In genomic region chr17:27175196-27175874, GRCm38 (mm10) we compare ENCODE assay signal across 10 mouse cellular contexts. TPM values are rescaled to one million over a fixed set of nuclear protein-coding genes. Genes with fewer than 3 reads are reported as not detected.
DNase-seq lines count a peak whose midpoint lies in the region; ATAC-seq lines count a peak whose summit lies in the region.
"Had no signal": no experiment of that assay in that cellular context is flagged by ENCODE, and none has a peak within 500 bp of the region (broad histone marks: within the 10 kb centered on the region; RNA-seq: fewer than 3 reads in every experiment).

No protein-coding gene starts in this region.

- no peak for DNase-seq in heart, adult 9 months (ENCODE audit: low spot score in 2 of 2)
- peak; percentile 49 for DNase-seq in limb, embryonic 11.5 days (ENCODE audit: low spot score)
- no peak for DNase-seq in cerebellum, adult 18-20 months
- no peak for DNase-seq in left cerebral cortex, postnatal 4 days
- DNase-seq in lung, postnatal 10 days = no peak
- DNase-seq: B cell, adult 2 months had no signal

- H3K4me3 ChIP-seq in heart, embryonic 11.5 days (ENCODE audit: low read depth, low read length) = no peak overlapping the region
- H3K4me3 ChIP-seq in embryonic facial prominence, embryonic 15.5 days (replicated peaks) = no peak overlapping the region
- no peak overlapping the region for H3K4me3 ChIP-seq in limb, embryonic 11.5 days (ENCODE audit: low read depth, low read length)
- H3K4me3 ChIP-seq in neural tube, embryonic 14.5 days (ENCODE audit: low read depth, low read length) = no peak overlapping the region
- H3K4me3 ChIP-seq: layer of hippocampus, adult 2 months had no signal

- H3K9ac ChIP-seq in heart, embryonic 11.5 days (ENCODE audit: low read depth, low read length) = no peak overlapping the region
- H3K9ac ChIP-seq in embryonic facial prominence, embryonic 15.5 days = no peak overlapping the region
- no peak overlapping the region for H3K9ac ChIP-seq in limb, embryonic 11.5 days (ENCODE audit: low read length)
- no peak overlapping the region for H3K9ac ChIP-seq in neural tube, embryonic 14.5 days (replicated peaks; ENCODE audit: low read depth, low read length)

- no peaks in the 10 kb centered on the region for H3K27me3 ChIP-seq in heart, embryonic 11.5 days (ENCODE audit: control insufficient read depth, insufficient read depth, low read length)
- H3K27me3 ChIP-seq in embryonic facial prominence, embryonic 15.5 days = no peaks in the 10 kb centered on the region
- no peaks in the 10 kb centered on the region for H3K27me3 ChIP-seq in limb, embryonic 11.5 days (ENCODE audit: control insufficient read depth, insufficient read depth, low read length)
- no peaks in the 10 kb centered on the region for H3K27me3 ChIP-seq in neural tube, embryonic 14.5 days (ENCODE audit: control insufficient read depth, insufficient read depth, low read length)

- intact Hi-C loops in left cerebral cortex, postnatal 4 days (cut with DNase I) = no loop called here

- H3K4me2 ChIP-seq in heart, embryonic 11.5 days = no peak overlapping the region
- no peak overlapping the region for H3K4me2 ChIP-seq in embryonic facial prominence, embryonic 15.5 days (replicated peaks)
- H3K4me2 ChIP-seq in limb, embryonic 11.5 days (ENCODE audit: low read depth, severe bottlenecking) = peak overlapping the region; percentile 16; the same call in 1 of the 2 replicates
- no peak overlapping the region for H3K4me2 ChIP-seq in neural tube, embryonic 14.5 days (ENCODE audit: low read depth, low read length)

- no peaks in the 10 kb centered on the region for H3K36me3 ChIP-seq in heart, embryonic 11.5 days (ENCODE audit: control insufficient read depth, insufficient read depth, low read length)
- no peaks in the 10 kb centered on the region for H3K36me3 ChIP-seq in embryonic facial prominence, embryonic 15.5 days
- H3K36me3 ChIP-seq in limb, embryonic 11.5 days (ENCODE audit: control insufficient read depth, insufficient read depth, low read length) = no peaks in the 10 kb centered on the region
- H3K36me3 ChIP-seq in neural tube, embryonic 14.5 days (ENCODE audit: control insufficient read depth, insufficient read depth, low read length) = no peaks in the 10 kb centered on the region

- 48% methylated on average over 14 of the region's 14 CpGs for WGBS in heart, embryonic 11.5 days (ENCODE audit: insufficient replicate concordance)
- 20% methylated on average over 14 of the region's 14 CpGs for WGBS in embryonic facial prominence, embryonic 15.5 days
- 29% methylated on average over 14 of the region's 14 CpGs for WGBS in limb, embryonic 11.5 days
- WGBS in neural tube, embryonic 14.5 days = 11% methylated on average over 14 of the region's 14 CpGs

- no peaks in the 10 kb centered on the region for H3K9me3 ChIP-seq in heart, embryonic 11.5 days (replicated peaks; ENCODE audit: control insufficient read depth, low read length)
- no peaks in the 10 kb centered on the region for H3K9me3 ChIP-seq in embryonic facial prominence, embryonic 15.5 days (replicated peaks)
- no peaks in the 10 kb centered on the region for H3K9me3 ChIP-seq in limb, embryonic 11.5 days (ENCODE audit: control insufficient read depth, low read length)
- no peaks in the 10 kb centered on the region for H3K9me3 ChIP-seq in neural tube, embryonic 14.5 days (ENCODE audit: control insufficient read depth, low read length)

- H3K27ac ChIP-seq in heart, embryonic 11.5 days (ENCODE audit: low read depth, low read length) = no peak overlapping the region
- H3K27ac ChIP-seq in embryonic facial prominence, embryonic 15.5 days (replicated peaks) = no peak overlapping the region
- no peak overlapping the region for H3K27ac ChIP-seq in limb, embryonic 11.5 days (replicated peaks; ENCODE audit: low read depth, low read length)
- H3K27ac ChIP-seq in neural tube, embryonic 14.5 days (ENCODE audit: low read depth, low read length) = peak overlapping the region; percentile 39
- H3K27ac ChIP-seq: layer of hippocampus, adult 2 months had no signal

- H3K4me1 ChIP-seq in heart, embryonic 11.5 days (ENCODE audit: control insufficient read depth, insufficient read depth, low read length) = no peaks in the 10 kb centered on the region
- peaks cover 28% of the 10 kb centered on the region for H3K4me1 ChIP-seq in embryonic facial prominence, embryonic 15.5 days
- peaks cover 20% of the 10 kb centered on the region for H3K4me1 ChIP-seq in limb, embryonic 11.5 days (ENCODE audit: control insufficient read depth, insufficient read depth, low read length)
- H3K4me1 ChIP-seq in neural tube, embryonic 14.5 days (ENCODE audit: control insufficient read depth, insufficient read depth, low read length) = peaks cover 18% of the 10 kb centered on the region

- ATAC-seq in heart, embryonic 11.5 days (replicated peaks; ENCODE audit: insufficient number of reproducible peaks, low FRiP score, low TSS enrichment) = 0 out of 2 replicates have a peak, but pooled peaks have one; percentile 15
- 0 out of 2 replicates have a peak, but pooled peaks have one; percentile 16 for ATAC-seq in embryonic facial prominence, embryonic 15.5 days (ENCODE audit: insufficient number of reproducible peaks, low FRiP score, low TSS enrichment, low read depth)
- 0 out of 2 replicates have a peak, but pooled peaks have one; percentile 24 for ATAC-seq in limb, embryonic 11.5 days (ENCODE audit: insufficient number of reproducible peaks, low FRiP score, low TSS enrichment, low read depth)
- peak; percentile 69; the same call in 1 of the 2 replicates for ATAC-seq in neural tube, embryonic 14.5 days (ENCODE audit: low read depth)

RNA-seq across cellular contexts. Expression of gene Ip6k3, which starts 7.7 kb away (rescaled TPM):
- polyA plus RNA-seq in heart, embryonic 11.5 days (2014; fragmentation: Nextera tagmentation; extraction: Ambion mirVana) = 0.15 and 0.26 TPM in 2 replicates
- 0.81 and 0.91 TPM in 2 replicates for polyA plus RNA-seq in embryonic facial prominence, embryonic 15.5 days (2015; fragmentation: Nextera tagmentation; extraction: Ambion mirVana)
- 0.13 and 0.20 TPM in 2 replicates for polyA plus RNA-seq in limb, embryonic 11.5 days (2014; fragmentation: Nextera tagmentation; extraction: Ambion mirVana)
- 0.44 and 0.62 TPM in 2 replicates for polyA plus RNA-seq in neural tube, embryonic 14.5 days (2014; fragmentation: Nextera tagmentation; extraction: Ambion mirVana)
- not detected for total RNA-seq in left cerebral cortex, postnatal 4 days (2021)

RNA-seq across cellular contexts. Expression of gene Lemd2, which starts 28.9 kb away (rescaled TPM):
- 6.7 and 8.4 TPM in 2 replicates for polyA plus RNA-seq in heart, embryonic 11.5 days (2014; fragmentation: Nextera tagmentation; extraction: Ambion mirVana)
- 17.3 and 18.7 TPM in 2 replicates for polyA plus RNA-seq in embryonic facial prominence, embryonic 15.5 days (2015; fragmentation: Nextera tagmentation; extraction: Ambion mirVana)
- polyA plus RNA-seq in limb, embryonic 11.5 days (2014; fragmentation: Nextera tagmentation; extraction: Ambion mirVana) = 14.2 and 15.8 TPM in 2 replicates
- polyA plus RNA-seq in neural tube, embryonic 14.5 days (2014; fragmentation: Nextera tagmentation; extraction: Ambion mirVana) = 15.6 and 18.0 TPM in 2 replicates
- total RNA-seq in left cerebral cortex, postnatal 4 days (2021) = 10 to 100 TPM; 64.7 to 67.8 TPM

RNA-seq across cellular contexts. Expression of gene Uqcc2, which starts 41.6 kb away (rescaled TPM):
- 363 and 374 TPM in 2 replicates for polyA plus RNA-seq in heart, embryonic 11.5 days (2014; fragmentation: Nextera tagmentation; extraction: Ambion mirVana)
- 301 and 312 TPM in 2 replicates for polyA plus RNA-seq in embryonic facial prominence, embryonic 15.5 days (2015; fragmentation: Nextera tagmentation; extraction: Ambion mirVana)
- polyA plus RNA-seq in limb, embryonic 11.5 days (2014; fragmentation: Nextera tagmentation; extraction: Ambion mirVana) = 383 and 387 TPM in 2 replicates
- 288 and 349 TPM in 2 replicates for polyA plus RNA-seq in neural tube, embryonic 14.5 days (2014; fragmentation: Nextera tagmentation; extraction: Ambion mirVana)
- 100 to 1,000 TPM; 170 to 186 TPM for total RNA-seq in left cerebral cortex, postnatal 4 days (2021)

Comparison
In these comparisons a context has a peak if more than half of its experiments do, and no peak if none do; other contexts are left out.
1. ATAC-seq: peak in every context shown above with its lines; median percentile 69 in neural tube, embryonic 14.5 days; 24 in limb, embryonic 11.5 days; 16 in embryonic facial prominence, embryonic 15.5 days; 15 in heart, embryonic 11.5 days.